Mouse (Mus musculus) kidney, adult 2 months (tissue): ENCODE results near the gene Cacna2d1.

Experiments
- CTCF ChIP-seq: fragments of 200-500 bp; conservative IDR thresholded peaks from 2 replicates; pipeline ENCODE4 v1.5.1; 2011; ENCODE audit warnings: low read depth, mild to moderate bottlenecking, control low read depth, low read length, moderate library complexity, mixed read lengths; ENCODE audit not compliant: insufficient read depth, insufficient read length
- POLR2A ChIP-seq: fragments of 200-500 bp; IDR thresholded peaks from one replicate; pipeline ENCODE4 v1.6.1; 2011; ENCODE audit warnings: low read depth, low read length, control low read depth

DNA sequence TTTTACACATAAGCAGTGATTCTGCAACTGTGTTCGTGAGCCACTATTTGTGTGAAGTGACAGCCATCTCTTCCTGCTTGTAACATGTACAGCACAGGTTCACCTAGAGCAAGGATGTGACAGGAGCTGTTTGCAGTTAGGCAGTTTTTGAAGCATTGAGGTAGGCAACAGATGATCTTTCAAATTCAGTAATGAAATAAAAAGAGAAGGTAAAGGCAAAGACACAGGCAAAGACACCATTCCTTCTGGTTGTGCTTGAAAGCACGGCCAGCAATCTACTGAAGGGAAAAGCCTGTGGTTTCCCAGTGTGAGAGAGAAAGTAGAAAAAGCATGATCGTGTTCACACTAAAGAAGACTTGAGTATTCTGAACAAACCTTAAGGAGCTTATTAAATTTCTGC, 201.5 kb downstream of the Cacna2d1 start:
- TF ChIP-seq CTCF (no peak), POLR2A (no peak)
